Mouse (Mus musculus) heart, postnatal 10 days (tissue): ENCODE measurements around the gene Ppp2r2c. TPM values are rescaled to one million over a fixed set of nuclear protein-coding genes. Genes with fewer than 3 reads are reported as not detected.

Source experiments
- DNase-seq, 2 experiments: peaks; one replicate each; pipeline ENCODE4 v3.0.0; 2021
- intact Hi-C: fragments of 180-260 bp; cut with DNase I; formaldehyde crosslinking; loops from one replicate; pipeline ENCODE4 v1.15.1; 2025
- total RNA-seq, 2 experiments: library from RNA; stranded (reverse); gene quantifications; 2 replicates each; pipeline ENCODE4 v1.2.3; 2021

Ppp2r2c gene
- total RNA-seq, 2 experiments from 2014 or later, result 0.19 to 0.25 TPM

GRCm38 (mm10) chr5:36975336-36975735 is 107.0 kb downstream of the Ppp2r2c start:
- DNase-seq, result no peak
- intact Hi-C loops, result no loop called here

- DNase-seq, result no peak
- intact Hi-C loops, result no loop called here
These were observed 109.5 kb downstream of the Ppp2r2c start for GRCm38 (mm10) chr5:36977809-36978208.

- no peak for DNase-seq
- intact Hi-C loops, result no loop called here
These were observed 110.7 kb downstream of the Ppp2r2c start for GRCm38 (mm10) chr5:36979001-36979400.

- DNase-seq, result no peak
- intact Hi-C loops, result no loop called here
These were observed 111.3 kb downstream of the Ppp2r2c start for GRCm38 (mm10) chr5:36979631-36980030.

- intact Hi-C loops, result no loop called here
- no peak for DNase-seq
These were observed 114.0 kb downstream of the Ppp2r2c start for GRCm38 (mm10) chr5:36982271-36982670.

GRCm38 (mm10) chr5:36986617-36987016 is 118.3 kb downstream of the Ppp2r2c start:
- DNase-seq, result no peak
- intact Hi-C loops, result no loop called here

GRCm38 (mm10) chr5:36988124-36988780 is 119.9 kb downstream of the Ppp2r2c start:
- no peak for DNase-seq
- intact Hi-C loops, result no loop called here

- DNase-seq, result peak; percentile 98 to 99
- intact Hi-C loops, result no loop called here
These were observed 120.7 kb downstream of the Ppp2r2c start, which contains the start of gene Wfs1 for GRCm38 (mm10) chr5:36988781-36989624. Gene Wfs1, minus strand, starts transcription at chr5:36989205.

GRCm38 (mm10) chr5:36989625-36989977 is 121.3 kb downstream of the Ppp2r2c start:
- intact Hi-C loops, result no loop called here
- no peak for DNase-seq

- intact Hi-C loops, result no loop called here
- DNase-seq, result no peak
These were observed 121.9 kb downstream of the Ppp2r2c start for GRCm38 (mm10) chr5:36990196-36990595.

GRCm38 (mm10) chr5:36990631-36991350 is 122.5 kb downstream of the Ppp2r2c start:
- intact Hi-C loops, result no loop called here

GRCm38 (mm10) chr5:36996410-36996809 is 128.1 kb downstream of the Ppp2r2c start:
- no peak for DNase-seq
- intact Hi-C loops, result no loop called here

More at GRCm38 (mm10) chr5:36990631-36991350, 122.5 kb downstream of the Ppp2r2c start:
- no peak for DNase-seq

- intact Hi-C loops, result loop anchor here (1.0 kb wide), 1 partner anchor 37 kb away; no protein-coding TSS in a partner anchor
These were observed 129.7 kb downstream of the Ppp2r2c start for GRCm38 (mm10) chr5:36997996-36998395.

GRCm38 (mm10) chr5:37001002-37001401 is 132.7 kb downstream of the Ppp2r2c start:
- no peak for DNase-seq
- intact Hi-C loops, result loop anchor here (5.0 kb wide), 1 partner anchor 164 kb away; no protein-coding TSS in a partner anchor

More at GRCm38 (mm10) chr5:36997996-36998395, 129.7 kb downstream of the Ppp2r2c start:
- DNase-seq, result no peak

- DNase-seq, result peak; percentile 68 to 82
- intact Hi-C loops, result loop anchor here (1.0 to 5.0 kb wide), 3 partner anchors 43 to 165 kb away; no protein-coding TSS in a partner anchor
These were observed 133.7 kb downstream of the Ppp2r2c start for GRCm38 (mm10) chr5:37002001-37002400.

Other genes starting within 250 kb of the Ppp2r2c start
- gene D5Ertd579e, start 172.5 kb upstream of the Ppp2r2c start, total RNA-seq, result 10 to 100 TPM; 93.6 to 97.2 TPM
- gene Bloc1s4, start 119.9 kb upstream of the Ppp2r2c start, total RNA-seq, result 10 to 100 TPM; 12.5 to 14.3 TPM
- 100 to 1,000 TPM; 300 to 317 TPM for gene Mrfap1, start 71.7 kb upstream of the Ppp2r2c start, total RNA-seq
- 10 to 100 TPM; 18.1 to 21.2 TPM for gene Man2b2, start 37.9 kb upstream of the Ppp2r2c start, total RNA-seq
- 10 to 100 TPM; 30.4 to 37.7 TPM for gene Wfs1, start 120.7 kb downstream of the Ppp2r2c start, total RNA-seq
- not detected for gene Gm1043, start 216.9 kb downstream of the Ppp2r2c start, total RNA-seq